Mouse (Mus musculus) thymus, adult 2 months (tissue): ENCODE results near the gene Snx19.

Source experiments
- CTCF ChIP-seq: fragments of 200-500 bp; IDR thresholded peaks from 2 replicates; pipeline ENCODE4 v1.5.1; 2012; ENCODE audit warnings: mild to moderate bottlenecking, control low read depth, low read length, moderate library complexity, borderline replicate concordance; ENCODE audit not compliant: control insufficient read depth, poor library complexity, insufficient read depth; ENCODE audit errors: extremely low read depth
- POLR2A ChIP-seq: fragments of 200-500 bp; IDR thresholded peaks from 2 replicates; pipeline ENCODE4 v1.6.1; 2012; ENCODE audit warnings: mild to moderate bottlenecking, low read length, control low read depth, moderate library complexity; ENCODE audit not compliant: control insufficient read depth, poor library complexity, insufficient read depth; ENCODE audit errors: extremely low read depth

- TF ChIP-seq POLR2A (no peak), CTCF (no peak)
Measured at GRCm38 (mm10) chr9:30450834-30451233, 23.9 kb downstream of the Snx19 start.
